Mouse (Mus musculus) neural tube, embryonic 12.5 days (tissue): ENCODE measurements around the gene H2al1m. TPM values are rescaled to one million over a fixed set of nuclear protein-coding genes. Genes with fewer than 3 reads are reported as not detected.

Source experiments
- polyA plus RNA-seq: library from polyadenylated mRNA; unstranded; fragments of >200 nt; fragmentation: Nextera tagmentation; extraction: Ambion mirVana; gene quantifications from 2 replicates; pipeline ENCODE4 v1.2.1, GENCODE M21; 2016

The H2al1m gene
- polyA plus RNA-seq, 1 experiment from 2014 or later = 0.53 TPM

Other genes starting within 250 kb of the H2al1m start
- gene Fthl17f, start 220.7 kb upstream of the H2al1m start, polyA plus RNA-seq = not detected in 2 replicates
- gene 4930402K13Rik, start 179.2 kb upstream of the H2al1m start, polyA plus RNA-seq = not detected in 2 replicates
- 1.2 TPM in 2 replicates for gene Lancl3, start 83.9 kb upstream of the H2al1m start, polyA plus RNA-seq
- gene Gm14862, start 26.9 kb upstream of the H2al1m start, polyA plus RNA-seq = 0.28 TPM in 1 of 2 replicates, not detected in the other
- gene Xk, start 11.0 kb upstream of the H2al1m start, polyA plus RNA-seq = 2.6 and 3.2 TPM in 2 replicates
- not detected in 2 replicates for gene H2al1k, start 66.9 kb downstream of the H2al1m start, polyA plus RNA-seq
- 0.70 and 0.87 TPM in 2 replicates for gene Cybb, start 204.0 kb downstream of the H2al1m start, polyA plus RNA-seq